Mouse (Mus musculus) C2C12 (cell line): ENCODE results near the gene Rapgef2. TPM values are rescaled to one million over a fixed set of nuclear protein-coding genes. Genes with fewer than 3 reads are reported as not detected.

ENCODE experiments used
- H3K27me3 ChIP-seq: one replicate; pipeline ENCODE4 v1.6.1; 2011; ENCODE audit not compliant: control insufficient read depth, insufficient read depth, insufficient read length
- H3K36me3 ChIP-seq: one replicate; pipeline ENCODE4 v1.6.1; 2011; ENCODE audit not compliant: control insufficient read depth, insufficient read depth
- H3K4me3 ChIP-seq: one replicate; pipeline ENCODE4 v1.5.1; 2011; ENCODE audit warnings: mild to moderate bottlenecking, control low read depth; ENCODE audit not compliant: poor library complexity, insufficient read depth, severe bottlenecking
- H3K79me2 ChIP-seq: one replicate; pipeline ENCODE4 v1.6.1; 2011; ENCODE audit not compliant: control insufficient read depth, insufficient read depth
- H3K79me3 ChIP-seq: one replicate; pipeline ENCODE4 v1.6.1; 2011; ENCODE audit warnings: low read depth, control low read depth
- H3ac ChIP-seq: one replicate; pipeline ENCODE3; 2011; ENCODE audit warnings: low read depth; ENCODE audit not compliant: control insufficient read depth, insufficient read length
- CEBPB ChIP-seq: IDR thresholded peaks from one replicate; pipeline ENCODE4 v1.6.1; 2011; ENCODE audit warnings: low read depth, mild to moderate bottlenecking, control low read depth, moderate library complexity
- CTCF ChIP-seq: IDR thresholded peaks from one replicate; pipeline ENCODE4 v1.5.1; 2011; ENCODE audit not compliant: control insufficient read depth, insufficient read depth, insufficient read length
- FOSL1 ChIP-seq: IDR thresholded peaks from one replicate; pipeline ENCODE4 v1.8.0; 2011; ENCODE audit warnings: mild to moderate bottlenecking, low read length; ENCODE audit not compliant: poor library complexity, insufficient read depth, severe bottlenecking
- MAX ChIP-seq: IDR thresholded peaks from one replicate; pipeline ENCODE4 v1.6.1; 2011; ENCODE audit warnings: mild to moderate bottlenecking, control low read depth
- MYOD1 ChIP-seq: IDR thresholded peaks from one replicate; pipeline ENCODE4 v1.6.1; 2011; ENCODE audit warnings: low read depth; ENCODE audit not compliant: control insufficient read depth, insufficient read length
- MYOG ChIP-seq: IDR thresholded peaks from one replicate; pipeline ENCODE4 v1.6.1; 2011; ENCODE audit not compliant: control insufficient read depth, insufficient read length; ENCODE audit errors: extremely low read depth
- USF1 ChIP-seq: IDR thresholded peaks from one replicate; pipeline ENCODE4 v1.6.1; 2011; ENCODE audit warnings: low read depth, mild to moderate bottlenecking, control low read depth, moderate library complexity
- long read RNA-seq, 2 experiments: library from polyadenylated mRNA; unstranded; transcript quantifications; one replicate each; pipeline ENCODE4 v2.0.0; 2019 to 2020
- polyA plus RNA-seq: library from polyadenylated mRNA; unstranded; fragments of >200 nt; fragmentation: generic; extraction: Trizol; gene quantifications from one replicate; pipeline ENCODE4 v1.2.1, GENCODE M21; 2012; ENCODE audit warnings: missing spikeins

Rapgef2 gene
- polyA plus RNA-seq, result 5.6 TPM
- long read RNA-seq, experiment 1, partial matches to known transcripts, result 0 of 4 reads
- long read RNA-seq, experiment 1, other reads (novel, unspliced or antisense), result 4 of 4 reads
- long read RNA-seq, experiment 2, partial matches to known transcripts, result 10 of 16 reads
- long read RNA-seq, experiment 2, other reads (novel, unspliced or antisense), result 6 of 16 reads

- no peak for TF ChIP-seq MAX
- TF ChIP-seq MYOD1, result no peak
- no peak for TF ChIP-seq CTCF
- no peak for TF ChIP-seq FOSL1
- TF ChIP-seq USF1, result no peak
- TF ChIP-seq MYOG, result no peak
- no peak for TF ChIP-seq CEBPB
- peaks cover 44% of the 10 kb centered on the region for H3K79me3 ChIP-seq
- H3K4me3 ChIP-seq, result peak within 1 kb of the TSS; percentile 71
- H3K36me3 ChIP-seq, result no peaks in the 10 kb centered on the region
- H3K27me3 ChIP-seq, result no peaks in the 10 kb centered on the region
- peak within 1 kb of the TSS; percentile 98 for H3ac ChIP-seq
- H3K79me2 ChIP-seq, result peaks cover 49% of the 10 kb centered on the region
Measured at GRCm38 (mm10) chr3:79286376-79287107, at the start of gene Rapgef2. Gene Rapgef2, minus strand, starts transcription at chr3:79286517.

DNA sequence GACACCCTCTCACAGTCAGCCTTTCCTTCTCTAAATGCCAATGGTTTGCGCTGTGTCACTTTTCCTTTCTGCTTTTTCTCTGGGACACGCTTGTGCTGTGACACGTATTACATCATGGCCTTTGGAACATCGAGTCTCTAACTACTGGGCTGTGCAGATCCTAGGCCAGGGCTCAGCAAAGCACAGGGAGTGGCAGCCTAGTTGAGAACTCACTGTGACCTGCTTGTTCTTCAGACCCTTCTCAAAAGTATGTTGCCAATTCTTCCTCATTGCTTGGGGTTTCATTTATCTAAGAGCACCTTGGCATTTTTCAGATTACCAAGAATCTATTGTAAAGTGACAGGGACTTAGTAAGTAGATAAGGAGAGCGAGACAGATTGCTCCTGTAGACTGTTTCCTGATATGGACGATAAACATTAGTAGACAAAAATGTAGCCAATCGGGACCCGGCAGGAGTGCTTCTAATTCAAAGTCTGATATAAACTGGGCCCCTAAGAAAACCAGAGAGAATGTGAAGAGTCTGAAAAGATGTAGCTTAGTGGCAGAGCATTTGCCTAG is 47.4 kb upstream of the Rapgef2 start:
- H3K27me3 ChIP-seq, result no peaks in the 10 kb centered on the region
- H3K36me3 ChIP-seq, result no peaks in the 10 kb centered on the region
- H3K79me2 ChIP-seq, result no peaks in the 10 kb centered on the region
- no peak overlapping the region for H3K4me3 ChIP-seq
- no peak for TF ChIP-seq MAX
- no peak for TF ChIP-seq MYOG
- no peak for TF ChIP-seq CEBPB
- no peak for TF ChIP-seq MYOD1
- TF ChIP-seq FOSL1, result no peak
- no peak for TF ChIP-seq USF1
- no peak for TF ChIP-seq CTCF
- H3K79me3 ChIP-seq, result no peaks in the 10 kb centered on the region
- H3ac ChIP-seq, result no peak overlapping the region

DNA sequence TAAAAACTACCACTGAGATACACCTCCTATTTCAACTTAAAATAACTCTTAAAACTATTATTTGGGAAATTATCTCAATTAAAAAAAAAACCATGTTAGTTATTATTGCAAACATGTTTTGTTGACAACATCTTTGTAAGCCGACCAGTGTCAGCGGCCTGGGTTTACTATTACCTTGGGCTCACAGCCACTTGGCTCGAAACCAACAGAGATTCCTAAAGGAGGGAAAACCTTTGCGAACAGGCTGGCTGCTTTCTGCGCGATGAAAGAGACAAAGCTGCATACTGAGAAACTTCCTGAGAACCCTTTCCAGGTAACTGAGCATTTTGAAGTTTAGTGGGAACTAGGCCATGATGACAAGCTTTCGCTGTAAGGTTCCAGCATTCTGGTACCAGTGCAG is 46.7 kb upstream of the Rapgef2 start:
- H3ac ChIP-seq, result no peak overlapping the region

GRCm38 (mm10) chr3:79329691-79330315 is 43.5 kb upstream of the Rapgef2 start:
- TF ChIP-seq CTCF, result no peak
- Histone ChIP-seq H3K79me3 (no peaks in the 10 kb centered on the region), H3K36me3 (no peaks in the 10 kb centered on the region), H3K27me3 (no peaks in the 10 kb centered on the region), H3K4me3 (no peak overlapping the region), H3K79me2 (no peaks in the 10 kb centered on the region), H3ac (no peak overlapping the region)

More for the DNA sequence above, 46.7 kb upstream of the Rapgef2 start:
- Histone ChIP-seq H3K79me3 (no peaks in the 10 kb centered on the region), H3K36me3 (no peaks in the 10 kb centered on the region), H3K79me2 (no peaks in the 10 kb centered on the region), H3K4me3 (no peak overlapping the region), H3K27me3 (no peaks in the 10 kb centered on the region)
- TF ChIP-seq MYOD1 (no peak), MAX (no peak), CTCF (no peak), FOSL1 (no peak), MYOG (no peak), CEBPB (no peak), USF1 (no peak)

DNA sequence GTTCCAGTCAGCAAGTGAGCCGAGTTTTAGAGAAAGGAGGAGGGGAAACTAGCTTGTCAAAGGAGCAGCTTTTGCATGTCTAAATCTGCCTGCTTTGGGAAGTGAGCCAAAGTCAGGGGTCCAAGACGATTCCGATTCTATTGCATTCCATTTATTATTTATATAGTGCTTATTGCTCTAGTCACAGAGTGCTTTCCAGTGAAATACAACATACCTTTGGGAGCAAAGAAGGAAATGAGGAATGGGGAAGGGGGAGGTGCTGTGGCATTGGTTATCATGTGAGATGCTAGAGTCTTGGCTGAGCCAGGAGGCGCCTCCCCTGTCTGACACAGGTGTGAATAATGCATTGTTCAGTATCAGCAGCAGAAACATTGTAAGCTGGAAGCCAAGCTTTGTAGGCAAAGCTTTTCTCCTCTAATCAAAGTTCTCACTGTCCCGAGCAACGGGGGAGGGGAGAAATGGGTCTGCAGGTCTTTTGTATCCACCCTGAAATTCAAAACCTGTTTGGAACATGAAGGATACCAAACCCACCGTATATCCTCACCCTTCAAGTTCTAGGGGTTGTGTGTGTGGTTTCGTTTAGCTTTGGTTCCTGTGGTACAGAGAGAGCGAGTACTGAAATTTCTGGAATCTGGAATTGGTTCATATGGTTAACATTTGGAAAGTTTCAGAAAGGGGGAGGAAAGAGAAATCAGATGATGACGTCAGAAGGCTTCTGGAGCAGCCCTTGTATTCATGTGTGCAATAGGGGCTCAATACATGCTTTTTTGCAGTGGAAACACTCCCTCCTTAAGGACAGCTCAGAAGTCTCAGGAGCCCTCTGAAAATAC is 38.6 kb upstream of the Rapgef2 start:
- H3K4me3 ChIP-seq, result no peak overlapping the region
- no peaks in the 10 kb centered on the region for H3K79me3 ChIP-seq

More for the DNA sequence above, 38.6 kb upstream of the Rapgef2 start:
- Histone ChIP-seq H3K79me2 (no peaks in the 10 kb centered on the region), H3K36me3 (no peaks in the 10 kb centered on the region), H3K27me3 (no peaks in the 10 kb centered on the region), H3ac (no peak overlapping the region)
- TF ChIP-seq MAX (no peak), MYOG (no peak), FOSL1 (no peak), MYOD1 (no peak), USF1 (no peak), CEBPB (no peak), CTCF (no peak)
